7 mouse cellular contexts compared by ENCODE assay signal in genomic region chr11:79590664-79591590, GRCm38 (mm10). TPM values are rescaled to one million over a fixed set of nuclear protein-coding genes. Genes with fewer than 3 reads are reported as not detected.
A peak's percentile ranks its signal among the peaks of the same experiment; 100 is the strongest.
DNase-seq lines count a peak whose midpoint lies in the region; ATAC-seq and TF ChIP-seq lines count a peak whose summit lies in the region.

TSS of gene Rab11fip4 (plus strand) at chr11:79591212.

- H3K9me3 ChIP-seq in E14TG2a.4 (ENCODE audit: low read length) = no peaks in the 10 kb centered on the region
- no peaks in the 10 kb centered on the region for H3K9me3 ChIP-seq in hindbrain, embryonic 11.5 days (ENCODE audit: control insufficient read depth, low read length)
- no peaks in the 10 kb centered on the region for H3K9me3 ChIP-seq in neural tube, embryonic 14.5 days (ENCODE audit: control insufficient read depth, low read length)

- peak; percentile 80 for ATAC-seq in hindbrain, embryonic 11.5 days (ENCODE audit: low FRiP score)
- peak; percentile 79 for ATAC-seq in neural tube, embryonic 14.5 days (ENCODE audit: low read depth)

- peak within 1 kb of the TSS; percentile 82 for H3K4me3 ChIP-seq in E14TG2a.4 (replicated peaks; ENCODE audit: low read length)
- peak within 1 kb of the TSS; percentile 63 for H3K4me3 ChIP-seq in hindbrain, embryonic 11.5 days (ENCODE audit: low read depth, low read length)
- H3K4me3 ChIP-seq in neural tube, embryonic 14.5 days (ENCODE audit: low read depth, low read length) = peak within 1 kb of the TSS; percentile 69

- H3K4me1 ChIP-seq in E14TG2a.4 (replicated peaks; ENCODE audit: low read depth, low read length) = peaks cover 35% of the 10 kb centered on the region
- H3K4me1 ChIP-seq in hindbrain, embryonic 11.5 days (replicated peaks; ENCODE audit: control insufficient read depth, insufficient read depth, low read length) = peaks cover 14% of the 10 kb centered on the region
- peaks cover 19% of the 10 kb centered on the region for H3K4me1 ChIP-seq in neural tube, embryonic 14.5 days (ENCODE audit: control insufficient read depth, insufficient read depth, low read length)

- H3K4me2 ChIP-seq in hindbrain, embryonic 11.5 days (replicated peaks; ENCODE audit: low read depth, low read length) = peak within 1 kb of the TSS; percentile 91
- peak within 1 kb of the TSS; percentile 79 for H3K4me2 ChIP-seq in neural tube, embryonic 14.5 days (ENCODE audit: low read depth, low read length)

- WGBS in hindbrain, embryonic 11.5 days = 1% methylated on average over 61 of the region's 98 CpGs
- WGBS in neural tube, embryonic 14.5 days = 2% methylated on average over 45 of the region's 98 CpGs

- H3K36me3 ChIP-seq in E14TG2a.4 (ENCODE audit: insufficient read depth, low read length) = no peaks in the 10 kb centered on the region
- H3K36me3 ChIP-seq in hindbrain, embryonic 11.5 days (ENCODE audit: control insufficient read depth, insufficient read depth, low read length) = no peaks in the 10 kb centered on the region
- no peaks in the 10 kb centered on the region for H3K36me3 ChIP-seq in neural tube, embryonic 14.5 days (ENCODE audit: control insufficient read depth, insufficient read depth, low read length)

- intact Hi-C loops in left cerebral cortex, postnatal 36 days (cut with DNase I) = loop anchor here (5.0 kb wide), 1 partner anchor 36 kb away; no protein-coding TSS in a partner anchor

- peaks cover 55% of the 10 kb centered on the region for H3K27me3 ChIP-seq in E14TG2a.4 (ENCODE audit: insufficient read depth, low read length)
- peaks cover 11% of the 10 kb centered on the region; the same call in 1 of the 2 replicates for H3K27me3 ChIP-seq in hindbrain, embryonic 11.5 days (ENCODE audit: control insufficient read depth, insufficient read depth, low read length)
- peaks cover 3% of the 10 kb centered on the region; the same call in 1 of the 2 replicates for H3K27me3 ChIP-seq in neural tube, embryonic 14.5 days (ENCODE audit: control insufficient read depth, insufficient read depth, low read length)

- H3K27ac ChIP-seq in hindbrain, embryonic 11.5 days (ENCODE audit: low read depth, low read length) = peak within 1 kb of the TSS; percentile 51; the same call in 1 of the 2 replicates
- H3K27ac ChIP-seq in neural tube, embryonic 14.5 days (ENCODE audit: low read depth, low read length) = peak within 1 kb of the TSS; percentile 86

- TF ChIP-seq CTCF in E14TG2a.4 (conservative IDR thresholded peaks at IDR 0.05; ENCODE audit: low read length) = no peak

- peak; percentile 76 for DNase-seq in CD4-positive, CD25-positive, alpha-beta regulatory T cell, adult 2 months (ENCODE audit: low read depth, low spot score)
- peak; percentile 65 to 72 for DNase-seq in cerebellum, postnatal 36 days
- peak; percentile 76 for DNase-seq in hindbrain, embryonic 11.5 days (ENCODE audit: low spot score)
- DNase-seq in left cerebral cortex, postnatal 36 days (ENCODE audit: low spot score in 2 of 2) = peak; percentile 54 to 76
- DNase-seq in urinary bladder, adult 18-20 months (ENCODE audit: low spot score in 2 of 2) = no peak

- H3K9ac ChIP-seq in hindbrain, embryonic 11.5 days (ENCODE audit: low read depth, low read length) = peak within 1 kb of the TSS; percentile 85
- H3K9ac ChIP-seq in neural tube, embryonic 14.5 days (replicated peaks; ENCODE audit: low read depth, low read length) = peak within 1 kb of the TSS; percentile 90

RNA-seq across cellular contexts. Expression of gene Rab11fip4, which starts in this region (rescaled TPM):
- polyA plus RNA-seq in hindbrain, embryonic 11.5 days (2014; fragmentation: Nextera tagmentation; extraction: Ambion mirVana) = 11.5 and 11.6 TPM in 2 replicates
- 100 to 1,000 TPM; 247 to 269 TPM for total RNA-seq in left cerebral cortex, postnatal 36 days (2021)
- 23.1 and 28.1 TPM in 2 replicates for polyA plus RNA-seq in neural tube, embryonic 14.5 days (2014; fragmentation: Nextera tagmentation; extraction: Ambion mirVana)

Comparison
In these comparisons a context has a peak if more than half of its experiments do, and no peak if none do; other contexts are left out.
1. DNase-seq: peak in CD4-positive, CD25-positive, alpha-beta regulatory T cell, adult 2 months (single experiment), cerebellum, postnatal 36 days (2 of 2), hindbrain, embryonic 11.5 days (single experiment) and left cerebral cortex, postnatal 36 days (2 of 2); none in urinary bladder, adult 18-20 months (0 of 2).
2. Peak in every context shown above with its lines, with median percentiles within 50 percentile points of each other: H3K4me3 ChIP-seq.